Mouse (Mus musculus): Measurements from ENCODE around the gene Trappc1. TPM values are rescaled to one million over a fixed set of nuclear protein-coding genes. Genes with fewer than 3 reads are reported as not detected.

Trappc1 gene
- polyA plus RNA-seq, 1 experiment from 2014 or later = 174 TPM

GRCm38 (mm10) chr11:69333922-69334321 lies 10.1 kb downstream of the Trappc1 start:
- Histone ChIP-seq H3K36me3 (no peaks in the 10 kb centered on the region), H3K9me3 (replicated peaks) (no peaks in the 10 kb centered on the region), H3K4me1 (peaks cover 29% of the 10 kb centered on the region), H3K27ac (replicated peaks) (no peak overlapping the region), H3K4me3 (no peak overlapping the region), H3K27me3 (ENCODE audit: low read depth, poor library complexity, severe bottlenecking) (peaks cover 56% of the 10 kb centered on the region)
- 66% methylated on average over 3 of the region's 3 CpGs for WGBS
- no peak for DNase-seq (ENCODE audit: low spot score)

- no peaks in the 10 kb centered on the region for H3K9me3 ChIP-seq (replicated peaks)
- H3K4me3 ChIP-seq = no peak overlapping the region
- DNase-seq (ENCODE audit: low spot score) = no peak
- H3K27me3 ChIP-seq (ENCODE audit: low read depth, poor library complexity, severe bottlenecking) = peaks cover 56% of the 10 kb centered on the region
- peaks cover 32% of the 10 kb centered on the region for H3K4me1 ChIP-seq
- H3K27ac ChIP-seq (replicated peaks) = no peak overlapping the region
- H3K36me3 ChIP-seq = no peaks in the 10 kb centered on the region
- WGBS = 76% methylated on average over 4 of the region's 4 CpGs
These were observed 11.0 kb downstream of the Trappc1 start for GRCm38 (mm10) chr11:69334796-69335195.

- WGBS = 2% methylated on average over 98 of the region's 99 CpGs
- peak; percentile 86 for DNase-seq (ENCODE audit: low spot score)
- Histone ChIP-seq H3K4me3 (peak within 1 kb of the TSS; percentile 66), H3K27me3 (ENCODE audit: low read depth, poor library complexity, severe bottlenecking) (peaks cover 33% of the 10 kb centered on the region), H3K9me3 (replicated peaks) (no peaks in the 10 kb centered on the region), H3K4me1 (peaks cover 18% of the 10 kb centered on the region), H3K27ac (replicated peaks) (peak within 1 kb of the TSS; percentile 87), H3K36me3 (peaks cover 30% of the 10 kb centered on the region)
These were observed 16.7 kb downstream of the Trappc1 start, which contains the start of gene Rnf227 for GRCm38 (mm10) chr11:69340161-69341131. Gene Rnf227 (plus strand): TSS chr11:69340461.

GRCm38 (mm10) chr11:69346441-69346840 lies 22.7 kb downstream of the Trappc1 start:
- Histone ChIP-seq H3K36me3 (peaks cover 90% of the 10 kb centered on the region), H3K27me3 (ENCODE audit: low read depth, poor library complexity, severe bottlenecking) (no peaks in the 10 kb centered on the region), H3K9me3 (replicated peaks) (no peaks in the 10 kb centered on the region), H3K4me1 (peaks cover 5% of the 10 kb centered on the region; the same call in 1 of the 2 replicates), H3K4me3 (no peak overlapping the region), H3K27ac (replicated peaks) (no peak overlapping the region)
- no peak for DNase-seq (ENCODE audit: low spot score)
- 85% methylated on average over 26 of the region's 26 CpGs for WGBS

DNA sequence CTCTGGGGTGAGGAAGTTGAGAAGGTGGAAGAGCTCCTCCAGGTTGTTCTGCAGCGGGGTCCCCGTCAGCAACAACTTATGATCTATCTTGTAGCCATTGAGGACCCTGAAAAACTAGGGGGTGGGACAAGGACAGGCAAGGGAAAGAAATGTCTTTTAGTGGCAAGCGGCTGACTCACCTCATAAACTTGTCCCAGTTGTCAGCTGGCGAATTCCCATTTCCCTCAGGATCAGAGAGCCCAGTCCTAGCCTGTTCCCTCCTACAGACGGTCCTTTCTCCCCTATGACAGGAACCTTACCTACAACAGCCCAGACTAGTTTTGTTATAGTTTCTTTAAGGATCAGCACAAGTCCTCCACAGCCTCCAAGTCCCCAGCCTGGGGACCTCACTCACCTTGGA lies 32.8 kb downstream of the Trappc1 start:
- H3K4me1 ChIP-seq = no peaks in the 10 kb centered on the region
- H3K9me3 ChIP-seq (replicated peaks) = no peaks in the 10 kb centered on the region
- no peak overlapping the region for H3K4me3 ChIP-seq
- H3K36me3 ChIP-seq = peaks cover 99% of the 10 kb centered on the region
- no peak overlapping the region for H3K27ac ChIP-seq (replicated peaks)
- no peak for DNase-seq (ENCODE audit: low spot score)
- H3K27me3 ChIP-seq (ENCODE audit: low read depth, poor library complexity, severe bottlenecking) = no peaks in the 10 kb centered on the region
- 94% methylated on average over 5 of the region's 5 CpGs for WGBS

GRCm38 (mm10) chr11:69357690-69358089 lies 33.9 kb downstream of the Trappc1 start:
- DNase-seq (ENCODE audit: low spot score) = no peak
- 94% methylated on average over 12 of the region's 12 CpGs for WGBS
- peaks cover 6% of the 10 kb centered on the region; the same call in 1 of the 2 replicates for H3K4me1 ChIP-seq
- no peaks in the 10 kb centered on the region for H3K9me3 ChIP-seq (replicated peaks)
- H3K27ac ChIP-seq (replicated peaks) = no peak overlapping the region
- H3K4me3 ChIP-seq = no peak overlapping the region
- peaks cover 99% of the 10 kb centered on the region for H3K36me3 ChIP-seq
- H3K27me3 ChIP-seq (ENCODE audit: low read depth, poor library complexity, severe bottlenecking) = no peaks in the 10 kb centered on the region

GRCm38 (mm10) chr11:69362021-69362420 lies 38.2 kb downstream of the Trappc1 start:
- Histone ChIP-seq H3K4me1 (peaks cover 37% of the 10 kb centered on the region), H3K9me3 (replicated peaks) (no peaks in the 10 kb centered on the region), H3K4me3 (no peak overlapping the region), H3K27ac (replicated peaks) (peak overlapping the region; percentile 2; the same call in 1 of the 2 replicates), H3K27me3 (ENCODE audit: low read depth, poor library complexity, severe bottlenecking) (no peaks in the 10 kb centered on the region), H3K36me3 (peaks cover 75% of the 10 kb centered on the region)
- 82% methylated on average over 7 of the region's 7 CpGs for WGBS
- DNase-seq (ENCODE audit: low spot score) = no peak

GRCm38 (mm10) chr11:69362479-69362878 lies 38.7 kb downstream of the Trappc1 start:
- WGBS = 73% methylated on average over 2 of the region's 2 CpGs
- Histone ChIP-seq H3K4me1 (peaks cover 42% of the 10 kb centered on the region), H3K27me3 (ENCODE audit: low read depth, poor library complexity, severe bottlenecking) (no peaks in the 10 kb centered on the region), H3K27ac (replicated peaks) (no peak overlapping the region), H3K9me3 (replicated peaks) (no peaks in the 10 kb centered on the region), H3K36me3 (peaks cover 70% of the 10 kb centered on the region), H3K4me3 (no peak overlapping the region)
- no peak for DNase-seq (ENCODE audit: low spot score)

DNA sequence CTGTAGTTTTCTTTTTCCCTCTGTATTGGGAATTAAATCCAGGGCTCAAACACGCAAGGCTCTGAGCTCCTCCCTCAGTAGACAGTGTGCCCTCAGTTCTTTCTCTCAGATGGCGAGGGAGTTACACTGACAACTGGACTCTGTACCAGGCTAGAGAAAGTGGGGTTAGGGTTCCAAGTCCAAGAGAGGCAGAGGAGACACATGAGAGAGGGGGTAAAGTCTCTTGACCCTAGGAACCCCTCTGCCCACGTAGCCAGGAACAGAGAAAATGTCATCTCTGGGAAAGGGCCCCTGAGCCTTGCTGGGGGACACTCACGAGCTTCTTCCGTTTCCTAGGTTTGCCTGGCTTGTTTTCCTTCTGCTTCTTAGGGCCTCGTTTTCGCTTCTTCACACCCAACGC lies 40.6 kb downstream of the Trappc1 start:
- Histone ChIP-seq H3K9me3 (replicated peaks) (no peaks in the 10 kb centered on the region), H3K4me3 (peak overlapping the region; percentile 97; the same call in 1 of the 2 replicates), H3K36me3 (peaks cover 51% of the 10 kb centered on the region), H3K27ac (replicated peaks) (peak overlapping the region; percentile 100; the same call in 1 of the 2 replicates), H3K27me3 (ENCODE audit: low read depth, poor library complexity, severe bottlenecking) (no peaks in the 10 kb centered on the region), H3K4me1 (peaks cover 54% of the 10 kb centered on the region)
- 52% methylated on average over 8 of the region's 8 CpGs for WGBS
- DNase-seq (ENCODE audit: low spot score) = no peak

DNA sequence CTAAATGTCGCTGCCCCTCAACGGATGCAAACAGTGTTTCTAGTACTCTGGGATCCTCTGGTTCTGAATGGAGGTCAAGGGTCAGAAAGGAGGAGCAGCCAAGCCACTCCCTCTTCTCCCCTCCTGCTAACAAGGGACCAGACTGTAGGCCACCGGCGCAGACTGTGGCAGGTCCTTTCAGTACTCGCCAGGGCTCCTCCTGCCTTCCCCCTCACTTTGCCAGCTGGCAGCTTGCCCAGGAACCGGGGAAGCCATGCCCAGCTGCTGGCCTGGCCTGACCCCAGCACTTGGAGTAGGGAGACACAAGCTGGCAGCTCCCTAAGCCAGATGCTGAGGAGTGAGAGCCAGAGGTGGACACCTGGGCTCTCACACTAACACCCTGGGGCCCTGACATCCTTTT lies 41.1 kb downstream of the Trappc1 start:
- peaks cover 60% of the 10 kb centered on the region for H3K4me1 ChIP-seq

DNA sequence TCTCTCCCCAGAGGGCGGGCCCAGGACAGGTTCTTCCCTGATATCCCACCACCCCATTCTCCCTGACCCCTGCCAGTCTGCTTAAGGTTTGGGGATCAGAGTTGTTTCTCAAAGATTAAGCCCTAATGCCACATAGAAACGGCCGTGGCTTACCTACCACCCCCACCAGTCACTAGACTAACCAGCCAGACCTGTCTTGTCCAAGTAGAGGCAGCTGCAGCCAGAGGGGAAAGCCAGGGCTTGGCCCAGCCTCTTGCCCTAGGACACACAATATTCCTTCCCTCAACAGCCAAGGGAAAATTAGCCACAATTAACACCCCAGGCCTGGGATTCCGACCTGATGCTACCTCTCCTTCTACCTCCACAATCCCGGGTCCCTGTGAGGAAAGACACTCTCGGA lies 41.9 kb downstream of the Trappc1 start:
- 28% methylated on average over 6 of the region's 6 CpGs for WGBS

More for the DNA sequence above, 41.1 kb downstream of the Trappc1 start:
- H3K4me3 ChIP-seq = peak overlapping the region; percentile 97
- H3K36me3 ChIP-seq = peaks cover 46% of the 10 kb centered on the region
- 2% methylated on average over 6 of the region's 6 CpGs for WGBS
- peak; percentile 64 for DNase-seq (ENCODE audit: low spot score)
- no peaks in the 10 kb centered on the region for H3K9me3 ChIP-seq (replicated peaks)
- H3K27ac ChIP-seq (replicated peaks) = peak overlapping the region; percentile 100
- H3K27me3 ChIP-seq (ENCODE audit: low read depth, poor library complexity, severe bottlenecking) = no peaks in the 10 kb centered on the region

GRCm38 (mm10) chr11:69366157-69366854 lies 42.5 kb downstream of the Trappc1 start:
- WGBS = under 1% methylated on average over 26 of the region's 26 CpGs
- H3K4me1 ChIP-seq = peaks cover 74% of the 10 kb centered on the region

More for the DNA sequence above, 41.9 kb downstream of the Trappc1 start:
- Histone ChIP-seq H3K36me3 (peaks cover 38% of the 10 kb centered on the region), H3K4me3 (peak overlapping the region; percentile 97), H3K4me1 (peaks cover 68% of the 10 kb centered on the region), H3K9me3 (replicated peaks) (no peaks in the 10 kb centered on the region), H3K27ac (replicated peaks) (peak overlapping the region; percentile 100), H3K27me3 (ENCODE audit: low read depth, poor library complexity, severe bottlenecking) (no peaks in the 10 kb centered on the region)
- no peak for DNase-seq (ENCODE audit: low spot score)

More at GRCm38 (mm10) chr11:69366157-69366854, 42.5 kb downstream of the Trappc1 start:
- peak; percentile 90 for DNase-seq (ENCODE audit: low spot score)
- H3K27me3 ChIP-seq (ENCODE audit: low read depth, poor library complexity, severe bottlenecking) = no peaks in the 10 kb centered on the region
- H3K4me3 ChIP-seq = peak overlapping the region; percentile 97
- H3K36me3 ChIP-seq = peaks cover 32% of the 10 kb centered on the region
- H3K9me3 ChIP-seq (replicated peaks) = no peaks in the 10 kb centered on the region
- H3K27ac ChIP-seq (replicated peaks) = peak overlapping the region; percentile 100
